ENCODE assay signal across 9 mouse cellular contexts in the genomic region with DNA sequence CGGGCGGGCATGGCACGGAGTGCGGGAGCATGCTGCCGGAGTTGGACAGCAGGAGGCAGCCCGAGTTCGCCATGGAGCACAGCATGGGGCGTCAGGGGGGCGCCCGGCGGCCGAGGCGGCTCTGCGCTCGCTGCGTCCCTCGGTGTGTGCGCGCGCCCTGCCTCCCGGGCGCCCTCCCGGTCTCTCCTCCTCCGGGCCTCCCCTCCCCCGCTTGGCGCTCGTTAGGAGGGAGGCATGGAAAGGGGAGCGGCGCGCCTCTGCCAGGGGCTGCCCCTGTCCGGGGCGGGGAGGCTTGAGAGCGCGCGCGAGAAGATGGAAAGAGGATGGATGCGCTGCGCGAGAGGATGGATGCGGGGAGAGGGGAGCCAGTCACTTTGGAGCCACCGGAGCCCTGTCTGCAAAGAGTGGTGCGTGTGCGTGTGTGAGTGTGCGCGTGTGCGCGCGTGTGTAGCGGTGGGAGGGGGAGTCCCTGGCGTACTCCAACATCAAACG.
DNase-seq lines count a peak whose midpoint lies in the region; ATAC-seq and TF ChIP-seq lines count a peak whose summit lies in the region.
"Had no signal": no experiment of that assay in that cellular context is flagged by ENCODE, and none has a peak within 500 bp of the region (broad histone marks: within the 10 kb centered on the region; RNA-seq: fewer than 3 reads in every experiment).

No protein-coding gene starts in this region.

- intact Hi-C loops in heart, postnatal 36 days (cut with DNase I), result no loop called here

- no peaks in the 10 kb centered on the region; the same call in 1 of the 2 replicates for H3K4me1 ChIP-seq in hindbrain, embryonic 11.5 days (replicated peaks; ENCODE audit: control insufficient read depth, insufficient read depth, low read length)
- peaks cover 27% of the 10 kb centered on the region for H3K4me1 ChIP-seq in midbrain, embryonic 13.5 days (replicated peaks)
- H3K4me1 ChIP-seq: lung, embryonic 15.5 days had no signal

- CTCF ChIA-PET in Patski (lab: Charles Lee), result no interaction called here

- 0% methylated on average over 26 of the region's 51 CpGs for WGBS in hindbrain, embryonic 11.5 days
- under 1% methylated on average over 30 of the region's 51 CpGs for WGBS in midbrain, embryonic 13.5 days

- POLR2A ChIA-PET in Patski (lab: Charles Lee), result no interaction called here

- no peaks in the 10 kb centered on the region for H3K9me3 ChIP-seq in hindbrain, embryonic 11.5 days (ENCODE audit: control insufficient read depth, low read length)
- no peaks in the 10 kb centered on the region for H3K9me3 ChIP-seq in midbrain, embryonic 13.5 days
- H3K9me3 ChIP-seq: lung, embryonic 15.5 days had no signal

- H3K27ac ChIP-seq in hindbrain, embryonic 11.5 days (ENCODE audit: low read depth, low read length), result no peak overlapping the region
- no peak overlapping the region for H3K27ac ChIP-seq in midbrain, embryonic 13.5 days
- H3K27ac ChIP-seq: lung, embryonic 15.5 days had no signal

- ATAC-seq in frontal cortex, adult (ENCODE audit: low TSS enrichment), result peak; percentile 53
- peak; percentile 9 for ATAC-seq in Patski
- no peak for ATAC-seq in hindbrain, embryonic 11.5 days (ENCODE audit: low FRiP score)
- ATAC-seq in midbrain, embryonic 13.5 days, result peak; percentile 51

- H3K4me2 ChIP-seq in hindbrain, embryonic 11.5 days (replicated peaks; ENCODE audit: low read depth, low read length), result peak overlapping the region; percentile 49
- peak overlapping the region; percentile 84 for H3K4me2 ChIP-seq in midbrain, embryonic 13.5 days (replicated peaks)
- H3K4me2 ChIP-seq: lung, embryonic 15.5 days had no signal

- TF ChIP-seq CTCF in Patski (IDR thresholded peaks at IDR 0.05), result no peak

- H3K4me3 ChIP-seq in hindbrain, embryonic 11.5 days (ENCODE audit: low read depth, low read length), result peak overlapping the region; percentile 29
- peak overlapping the region; percentile 51 for H3K4me3 ChIP-seq in midbrain, embryonic 13.5 days (replicated peaks)
- H3K4me3 ChIP-seq: lung, embryonic 15.5 days had no signal

- in situ Hi-C loops in Patski (cut with MboI; ENCODE audit: low pct_unique_long_range_greater_than_20kb), result no loop called here

- no peak overlapping the region for H3K9ac ChIP-seq in hindbrain, embryonic 11.5 days (ENCODE audit: low read depth, low read length)
- peak overlapping the region; percentile 61 for H3K9ac ChIP-seq in midbrain, embryonic 13.5 days (replicated peaks)
- H3K9ac ChIP-seq: lung, embryonic 15.5 days had no signal

- no peak for DNase-seq in frontal cortex, postnatal 25 days (ENCODE audit: low spot score in 2 of 2)
- DNase-seq in Patski (ENCODE audit: low read depth, low spot score), result no peak
- DNase-seq in hindbrain, embryonic 11.5 days (ENCODE audit: low spot score), result peak; percentile 37
- no peak for DNase-seq in thymus, postnatal 10 days (ENCODE audit: low spot score in 2 of 2)
- DNase-seq in adrenal gland, postnatal 36 days, result no peak
- no peak for DNase-seq in heart, postnatal 36 days

- H3K36me3 ChIP-seq in hindbrain, embryonic 11.5 days (ENCODE audit: control insufficient read depth, insufficient read depth, low read length), result no peaks in the 10 kb centered on the region
- H3K36me3 ChIP-seq in midbrain, embryonic 13.5 days, result no peaks in the 10 kb centered on the region
- H3K36me3 ChIP-seq: lung, embryonic 15.5 days had no signal

- H3K27me3 ChIP-seq in Patski, result peaks cover 74% of the 10 kb centered on the region
- H3K27me3 ChIP-seq in hindbrain, embryonic 11.5 days (ENCODE audit: control insufficient read depth, insufficient read depth, low read length), result peaks cover 54% of the 10 kb centered on the region
- H3K27me3 ChIP-seq in midbrain, embryonic 13.5 days, result peaks cover 65% of the 10 kb centered on the region
